Mouse (Mus musculus): Measurements from ENCODE around the gene Car2.

DNA sequence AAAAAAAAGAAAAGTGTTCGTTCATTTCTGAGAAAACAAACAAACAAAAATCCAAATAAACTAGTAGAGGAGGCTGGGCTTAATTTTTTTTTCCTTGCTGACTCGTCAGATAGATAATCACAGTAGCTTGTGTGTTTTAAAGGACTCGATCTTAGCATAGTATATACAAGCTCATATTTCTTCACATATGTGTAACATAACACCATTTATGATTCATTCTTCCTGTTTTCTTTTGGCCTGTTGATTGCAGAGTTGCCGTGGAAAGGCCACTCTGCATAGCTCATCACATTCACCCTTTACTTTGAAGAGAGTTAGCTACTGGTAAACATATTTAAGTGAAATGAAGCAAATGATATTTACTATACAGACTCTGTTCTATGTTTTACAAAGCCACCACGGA is 7.6 kb downstream of the Car2 start:
- TF ChIP-seq CTCF (IDR thresholded peaks at IDR 0.05; ENCODE audit: low read depth) (no peak), EP300 (IDR thresholded peaks at IDR 0.05; ENCODE audit: low read depth) (no peak)

Measured in liver, embryonic 14.5 days (tissue).